Mouse (Mus musculus) kidney, adult 2 months (tissue): ENCODE measurements around the gene Map4k4.

Experiments
- CTCF ChIP-seq: fragments of 200-500 bp; conservative IDR thresholded peaks from 2 replicates; pipeline ENCODE4 v1.5.1; 2011; ENCODE audit warnings: low read depth, mild to moderate bottlenecking, control low read depth, low read length, moderate library complexity, mixed read lengths; ENCODE audit not compliant: insufficient read depth, insufficient read length
- POLR2A ChIP-seq: fragments of 200-500 bp; IDR thresholded peaks from one replicate; pipeline ENCODE4 v1.6.1; 2011; ENCODE audit warnings: low read depth, low read length, control low read depth

DNA sequence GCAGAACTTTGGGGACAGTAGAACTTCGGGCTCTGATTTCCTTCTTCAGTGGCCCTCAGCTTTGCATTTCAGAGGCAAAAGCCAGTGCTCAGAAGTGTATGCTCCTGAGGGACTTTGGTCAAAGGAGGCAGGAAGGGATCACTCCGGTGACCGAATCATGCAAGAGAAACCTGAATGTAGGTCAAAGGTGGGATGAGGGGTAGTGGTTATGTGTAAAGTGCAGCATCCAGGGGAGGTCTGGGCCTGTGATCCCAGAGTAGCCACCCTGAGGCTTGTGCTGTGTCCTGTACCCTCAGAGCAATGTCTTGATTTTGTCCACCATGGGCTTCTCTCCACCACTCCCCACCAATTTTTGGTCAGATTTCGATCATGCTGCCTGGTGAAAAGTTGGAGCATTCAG, 171.8 kb downstream of the Map4k4 start:
- TF ChIP-seq CTCF (no peak), POLR2A (no peak)
